Comparison of ENCODE assay signal across 35 mouse cellular contexts in the genomic region with DNA sequence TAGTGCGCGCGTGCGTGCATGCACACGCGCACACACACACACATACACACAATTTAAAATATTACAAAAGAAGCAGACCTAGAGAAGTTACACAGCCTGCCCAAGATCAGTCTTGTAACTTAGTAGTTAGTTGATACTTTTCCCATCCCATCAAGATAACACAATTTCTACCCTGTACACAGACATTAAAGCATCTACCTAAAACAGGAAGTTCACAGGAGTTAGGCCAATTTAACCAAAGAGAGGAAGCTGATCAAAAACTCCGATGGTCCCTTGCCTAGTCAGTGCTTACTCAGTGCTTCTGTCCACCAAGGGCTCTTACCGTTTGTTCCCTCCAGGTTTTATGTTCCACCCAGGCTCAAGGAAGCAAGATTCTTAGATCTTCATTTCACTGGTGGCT. TPM values are rescaled to one million over a fixed set of nuclear protein-coding genes. Genes with fewer than 3 reads are reported as not detected.
"Had no signal": no experiment of that assay in that cellular context is flagged by ENCODE, and none has a peak within 500 bp of the region (broad histone marks: within the 10 kb centered on the region; RNA-seq: fewer than 3 reads in every experiment).

No protein-coding gene starts in this region.

- DNase-seq: gastrocnemius, adult 2 months; gastrocnemius, postnatal 10 days; gastrocnemius, postnatal 25 days; heart, adult 11 months; heart, adult 2 months; heart, postnatal 14 days; heart, postnatal 36 days; kidney, adult 11 months; kidney, adult 2 months; kidney, adult 9 months; kidney, postnatal 14 days; kidney, postnatal 36 days; layer of hippocampus, adult 9-11 months; left cerebral cortex, postnatal 4 days had no signal

- H3K27me3 ChIP-seq: heart, embryonic 15.5 days had no signal

- ATAC-seq: hindbrain, postnatal 0 days; intestine, embryonic 16.5 days; liver, embryonic 12.5 days had no signal

- H3K27ac ChIP-seq: gastrocnemius, adult 2 months; heart, adult 2 months; heart, embryonic 13.5 days; heart, embryonic 15.5 days; hindbrain, embryonic 13.5 days; hindbrain, embryonic 15.5 days; hindbrain, postnatal 0 days; kidney, embryonic 15.5 days; kidney, postnatal 0 days; limb, embryonic 13.5 days; limb, embryonic 15.5 days; liver, embryonic 12.5 days had no signal

- H3K4me1 ChIP-seq: heart, embryonic 13.5 days; heart, embryonic 15.5 days; hindbrain, embryonic 13.5 days; hindbrain, embryonic 15.5 days; kidney, embryonic 15.5 days; limb, embryonic 13.5 days; limb, embryonic 15.5 days; liver, embryonic 12.5 days had no signal

- H3K4me3 ChIP-seq: gastrocnemius, adult 2 months; heart, adult 2 months; heart, embryonic 13.5 days; heart, embryonic 15.5 days; hindbrain, embryonic 13.5 days; hindbrain, embryonic 15.5 days; kidney, embryonic 15.5 days; limb, embryonic 13.5 days; limb, embryonic 15.5 days; liver, embryonic 12.5 days had no signal

- H3K36me3 ChIP-seq: heart, embryonic 13.5 days; heart, embryonic 15.5 days; hindbrain, embryonic 13.5 days; hindbrain, embryonic 15.5 days; kidney, embryonic 15.5 days; limb, embryonic 13.5 days; limb, embryonic 15.5 days; liver, embryonic 12.5 days had no signal

RNA-seq across cellular contexts. Expression of a gene that starts 15.2 kb away (rescaled TPM):
- total RNA-seq: gastrocnemius, adult 2 months; gastrocnemius, postnatal 10 days; gastrocnemius, postnatal 25 days; gastrocnemius, postnatal 4 days; heart, adult 2 months; heart, postnatal 14 days; heart, postnatal 36 days; hematopoietic stem cell, adult 5-6 weeks; liver, adult 2 months had no signal
- polyA plus RNA-seq: heart, embryonic 11.5 days; heart, embryonic 13.5 days; heart, postnatal 0 days; hindbrain, embryonic 11.5 days; intestine, embryonic 14.5 days; kidney, adult 2 months; kidney, embryonic 15.5 days; kidney, postnatal 0 days; large intestine, adult 2 months; liver, adult 2 months had no signal

RNA-seq across cellular contexts. Expression of a gene that starts 17.0 kb away (rescaled TPM):
- total RNA-seq: gastrocnemius, adult 2 months; gastrocnemius, postnatal 4 days; hematopoietic stem cell, adult 5-6 weeks; hindbrain, postnatal 0 days; left cerebral cortex, postnatal 10 days; liver, adult 2 months had no signal
- polyA plus RNA-seq: heart, embryonic 11.5 days; heart, embryonic 13.5 days; heart, embryonic 15.5 days; hindbrain, postnatal 0 days; intestine, embryonic 16.5 days; kidney, adult 2 months; kidney, embryonic 15.5 days; kidney, postnatal 0 days; large intestine, adult 2 months; limb, embryonic 11.5 days; liver, adult 2 months; liver, embryonic 12.5 days had no signal
